Mouse (Mus musculus) c-Kit-positive CD71-positive TER-119-negative erythroid progenitor cells, embryonic 14.5 days (primary cell): ENCODE results near the gene Tcam1.

Experiments
- DNase-seq: peaks from one replicate; pipeline ENCODE4 v3.0.0-alpha.2; 2013; ENCODE audit warnings: low read depth

Tcam1 gene

GRCm38 (mm10) chr11:106273811-106274210 lies 2.7 kb upstream of the Tcam1 start:
- DNase-seq: no peak

GRCm38 (mm10) chr11:106274374-106274773 lies 2.1 kb upstream of the Tcam1 start:
- DNase-seq: no peak

- no peak for DNase-seq
Measured at GRCm38 (mm10) chr11:106274971-106275411, 1.5 kb upstream of the Tcam1 start.

- no peak for DNase-seq
Measured at GRCm38 (mm10) chr11:106282452-106282851, 6.0 kb downstream of the Tcam1 start.

- DNase-seq: no peak
Measured at GRCm38 (mm10) chr11:106283371-106283770, 6.9 kb downstream of the Tcam1 start.

GRCm38 (mm10) chr11:106284126-106284525 lies 7.7 kb downstream of the Tcam1 start:
- no peak for DNase-seq

- no peak for DNase-seq
Measured at GRCm38 (mm10) chr11:106286206-106286605, 9.7 kb downstream of the Tcam1 start.

GRCm38 (mm10) chr11:106286987-106287386 lies 10.5 kb downstream of the Tcam1 start:
- no peak for DNase-seq

GRCm38 (mm10) chr11:106289369-106289768 lies 12.9 kb downstream of the Tcam1 start:
- no peak for DNase-seq

GRCm38 (mm10) chr11:106290376-106290775 lies 13.9 kb downstream of the Tcam1 start:
- DNase-seq: no peak

- DNase-seq: no peak
Measured at GRCm38 (mm10) chr11:106291861-106292260, 15.4 kb downstream of the Tcam1 start.

GRCm38 (mm10) chr11:106301765-106302164 lies 25.3 kb downstream of the Tcam1 start, which contains the start of gene Gh:
Gene Gh (minus strand): TSS chr11:106301865.
- no peak for DNase-seq

GRCm38 (mm10) chr11:106302634-106303033 lies 26.2 kb downstream of the Tcam1 start:
- peak; percentile 42 for DNase-seq

- DNase-seq: no peak
Measured at GRCm38 (mm10) chr11:106305348-106306064, 29.0 kb downstream of the Tcam1 start.

GRCm38 (mm10) chr11:106306065-106306385 lies 29.6 kb downstream of the Tcam1 start:
- no peak for DNase-seq

- no peak for DNase-seq
Measured at GRCm38 (mm10) chr11:106306758-106307157, 30.3 kb downstream of the Tcam1 start.

- no peak for DNase-seq
Measured at GRCm38 (mm10) chr11:106307432-106307831, 31.0 kb downstream of the Tcam1 start.

GRCm38 (mm10) chr11:106308162-106308561 lies 31.7 kb downstream of the Tcam1 start:
- DNase-seq: no peak

- DNase-seq: no peak
Measured at GRCm38 (mm10) chr11:106310123-106310522, 33.7 kb downstream of the Tcam1 start.

GRCm38 (mm10) chr11:106313533-106313932 lies 37.1 kb downstream of the Tcam1 start:
- DNase-seq: no peak

GRCm38 (mm10) chr11:106314333-106314812 lies 37.9 kb downstream of the Tcam1 start, which contains the start of gene Cd79b:
Gene Cd79b (minus strand): TSS chr11:106314762.
- DNase-seq: no peak

- DNase-seq: no peak
Measured at GRCm38 (mm10) chr11:106316416-106316815, 39.9 kb downstream of the Tcam1 start.

- no peak for DNase-seq
Measured at GRCm38 (mm10) chr11:106317801-106318200, 41.3 kb downstream of the Tcam1 start.
